Mouse (Mus musculus) liver, postnatal 0 days (tissue): Measurements from ENCODE around the gene Banp.

Experiments
- CTCF ChIP-seq: sonication (generic); IDR thresholded peaks from 2 replicates; pipeline ENCODE4 v1.5.1; 2016; ENCODE audit warnings: antibody characterized with exemption, low read depth
- EP300 ChIP-seq: IDR thresholded peaks from 2 replicates; pipeline ENCODE4 v1.6.1; 2016; ENCODE audit warnings: antibody characterized with exemption, low read depth, mild to moderate bottlenecking

- TF ChIP-seq CTCF (no peak), EP300 (no peak)
Measured at GRCm38 (mm10) chr8:121987892-121988291, 38.3 kb downstream of the Banp start.
